Mouse (Mus musculus): ENCODE data around the gene Senp8.
"Not testable (repeated sequence)": the region's sequence is repeated elsewhere in the genome, so short reads cannot be mapped to it uniquely, and the experiment has no call there.

The Senp8 gene

DNA sequence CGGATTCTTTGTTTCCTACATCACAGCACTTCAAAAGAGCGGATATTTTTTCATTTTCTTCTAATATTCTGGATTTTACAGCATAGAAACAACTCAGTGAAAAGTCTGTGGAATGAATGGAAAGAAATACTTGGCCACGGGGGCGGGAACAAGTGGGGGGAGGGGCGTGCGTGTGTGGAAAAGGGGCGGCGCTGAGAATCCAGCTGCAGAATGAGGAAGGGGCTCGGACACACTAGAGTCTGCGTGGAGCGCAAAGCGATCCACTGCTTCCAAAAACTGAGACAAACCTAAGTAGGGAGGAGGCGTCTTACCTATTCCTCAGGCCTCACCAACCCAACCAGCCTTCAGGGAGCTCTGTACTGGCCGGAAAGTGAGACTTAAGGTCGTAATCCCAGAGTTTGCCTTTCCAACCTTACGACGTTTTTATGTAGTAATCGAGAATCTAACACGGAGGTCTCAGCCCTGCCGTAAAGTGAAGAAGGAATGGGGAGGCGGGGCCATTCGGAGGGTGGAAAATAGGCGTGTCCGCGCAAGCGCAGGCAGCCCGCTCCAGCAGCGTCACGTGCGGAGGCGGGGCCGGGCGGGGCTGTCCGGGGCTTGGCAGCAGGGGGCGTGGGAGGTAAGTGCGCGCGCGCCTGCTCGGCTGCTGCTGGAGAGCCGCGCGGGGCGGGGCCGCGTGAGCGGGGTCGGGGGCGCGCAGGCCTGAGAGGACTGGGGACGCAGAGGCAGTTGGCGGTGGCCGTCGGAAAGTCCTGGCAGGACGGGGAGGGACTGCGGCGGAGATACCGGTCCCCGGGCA, at the start of gene Senp8, which contains the start of gene Myo9a:
Gene Senp8 (minus strand): TSS at position 444 of the 799 bp plus-strand sequence.
Gene Myo9a (plus strand): TSS at position 630 of the 799 bp plus-strand sequence.
- Histone ChIP-seq H3K27me3 (ENCODE audit: control insufficient read depth, insufficient read depth, low read length, poor library complexity, severe bottlenecking) (no peaks in the 10 kb centered on the region), H3K36me3 (ENCODE audit: control insufficient read depth, insufficient read depth, low read length, poor library complexity, severe bottlenecking) (no peaks in the 10 kb centered on the region)
- peak; percentile 99 for DNase-seq (ENCODE audit: low read depth, low spot score)

GRCm38 (mm10) chr9:59766966-59767461, 16.5 kb upstream of the Senp8 start:
- H3K36me3 ChIP-seq (ENCODE audit: control insufficient read depth, insufficient read depth, low read length, poor library complexity, severe bottlenecking); DNase-seq (ENCODE audit: low read depth, low spot score); H3K27me3 ChIP-seq (ENCODE audit: control insufficient read depth, insufficient read depth, low read length, poor library complexity, severe bottlenecking): not testable (repeated sequence)

DNA sequence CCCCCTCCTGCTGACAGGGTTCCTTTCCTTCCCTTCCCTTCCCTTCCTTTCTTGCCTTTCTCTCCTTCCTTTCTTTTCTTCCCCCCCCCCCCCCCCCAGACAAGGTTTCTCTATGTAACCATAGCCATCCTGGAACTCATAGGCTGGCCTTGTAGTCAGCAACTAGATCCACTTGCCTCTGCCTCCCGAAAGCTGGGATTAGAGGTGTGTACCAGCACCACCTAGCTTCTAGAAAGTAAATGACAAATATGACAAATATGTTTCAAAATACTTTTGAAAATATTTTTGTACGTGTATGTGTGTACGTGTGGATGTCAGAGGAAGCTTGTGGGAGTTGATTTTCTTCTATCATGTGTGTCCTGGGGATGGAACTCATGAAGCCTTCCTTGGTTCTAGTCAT, 10.0 kb upstream of the Senp8 start:
- Histone ChIP-seq H3K36me3 (ENCODE audit: control insufficient read depth, insufficient read depth, low read length, poor library complexity, severe bottlenecking) (no peaks in the 10 kb centered on the region), H3K27me3 (ENCODE audit: control insufficient read depth, insufficient read depth, low read length, poor library complexity, severe bottlenecking) (no peaks in the 10 kb centered on the region)
- peak; percentile 37 for DNase-seq (ENCODE audit: low read depth, low spot score)

DNA sequence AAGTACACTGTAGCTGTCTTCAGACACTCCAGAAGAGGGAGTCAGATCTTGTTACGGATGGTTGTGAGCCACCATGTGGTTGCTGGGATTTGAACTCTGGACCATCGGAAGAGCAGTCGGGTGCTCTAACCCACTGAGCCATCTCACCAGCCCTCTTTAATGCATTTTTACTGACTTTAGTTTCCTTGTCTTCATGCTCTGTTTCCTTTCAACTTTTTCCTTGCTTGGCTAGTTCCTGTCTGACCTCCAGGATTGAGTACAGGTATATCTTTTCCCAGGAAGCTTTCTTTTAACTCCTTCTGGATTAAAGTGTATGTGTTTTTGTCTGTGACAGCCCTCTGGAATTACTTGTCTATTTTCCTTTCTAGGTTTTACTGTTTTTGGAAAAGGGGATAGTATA, 6.5 kb upstream of the Senp8 start:
- not testable (repeated sequence) for H3K27me3 ChIP-seq (ENCODE audit: control insufficient read depth, insufficient read depth, low read length, poor library complexity, severe bottlenecking); DNase-seq (ENCODE audit: low read depth, low spot score); H3K36me3 ChIP-seq (ENCODE audit: control insufficient read depth, insufficient read depth, low read length, poor library complexity, severe bottlenecking)

DNA sequence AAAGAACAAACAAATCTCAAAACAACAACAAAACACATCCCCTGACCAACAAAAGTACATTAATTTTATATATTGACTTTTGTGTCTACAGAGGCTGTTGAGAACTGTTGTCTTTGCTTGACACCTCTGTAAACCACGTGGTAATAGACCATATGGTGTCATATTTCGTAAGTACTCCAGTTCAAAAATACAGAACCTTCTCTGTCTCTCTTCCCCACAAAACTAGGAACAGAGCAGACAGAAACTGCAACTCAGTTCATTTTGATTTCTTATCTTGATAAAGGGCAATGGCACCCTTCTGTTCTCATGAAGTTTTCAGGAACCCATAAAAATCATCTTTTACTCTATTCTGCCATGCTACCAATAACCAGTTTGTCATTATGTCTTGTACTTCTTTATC, 4.7 kb upstream of the Senp8 start:
- no peak for DNase-seq (ENCODE audit: low read depth, low spot score)

DNA sequence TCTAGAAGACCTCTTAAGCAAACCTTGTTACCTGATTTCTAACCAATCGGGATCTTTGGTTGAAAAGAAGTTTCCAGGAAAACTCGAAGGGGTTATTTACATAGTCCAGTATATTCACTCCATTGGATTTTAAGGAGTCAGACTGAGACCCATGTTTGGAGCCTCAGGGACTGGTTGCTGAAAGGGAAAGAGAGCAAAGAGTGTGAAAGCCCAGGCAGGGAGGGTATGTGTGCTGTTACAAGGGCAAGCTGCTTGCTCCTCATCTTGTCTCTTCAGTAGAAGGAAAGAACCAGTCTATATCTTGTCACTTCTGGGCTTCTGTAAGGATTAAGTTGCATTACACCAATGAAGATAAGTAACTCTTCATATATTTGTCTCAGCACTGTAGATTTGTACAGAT, 1.5 kb upstream of the Senp8 start:
- peak; percentile 7 for DNase-seq (ENCODE audit: low read depth, low spot score)
- Histone ChIP-seq H3K27me3 (ENCODE audit: control insufficient read depth, insufficient read depth, low read length, poor library complexity, severe bottlenecking) (no peaks in the 10 kb centered on the region), H3K36me3 (ENCODE audit: control insufficient read depth, insufficient read depth, low read length, poor library complexity, severe bottlenecking) (no peaks in the 10 kb centered on the region)

More for the DNA sequence above, 4.7 kb upstream of the Senp8 start:
- no peaks in the 10 kb centered on the region for H3K27me3 ChIP-seq (ENCODE audit: control insufficient read depth, insufficient read depth, low read length, poor library complexity, severe bottlenecking)
- H3K36me3 ChIP-seq (ENCODE audit: control insufficient read depth, insufficient read depth, low read length, poor library complexity, severe bottlenecking): no peaks in the 10 kb centered on the region

GRCm38 (mm10) chr9:59751066-59751581, 614 bp upstream of the Senp8 start:
- Histone ChIP-seq H3K36me3 (ENCODE audit: control insufficient read depth, insufficient read depth, low read length, poor library complexity, severe bottlenecking) (no peaks in the 10 kb centered on the region), H3K27me3 (ENCODE audit: control insufficient read depth, insufficient read depth, low read length, poor library complexity, severe bottlenecking) (no peaks in the 10 kb centered on the region)
- peak; percentile 80 for DNase-seq (ENCODE audit: low read depth, low spot score)

GRCm38 (mm10) chr9:59749581-59750265, 787 bp downstream of the Senp8 start:
- no peaks in the 10 kb centered on the region for H3K27me3 ChIP-seq (ENCODE audit: control insufficient read depth, insufficient read depth, low read length, poor library complexity, severe bottlenecking)
- DNase-seq (ENCODE audit: low read depth, low spot score): peak; percentile 11
- H3K36me3 ChIP-seq (ENCODE audit: control insufficient read depth, insufficient read depth, low read length, poor library complexity, severe bottlenecking): no peaks in the 10 kb centered on the region

DNA sequence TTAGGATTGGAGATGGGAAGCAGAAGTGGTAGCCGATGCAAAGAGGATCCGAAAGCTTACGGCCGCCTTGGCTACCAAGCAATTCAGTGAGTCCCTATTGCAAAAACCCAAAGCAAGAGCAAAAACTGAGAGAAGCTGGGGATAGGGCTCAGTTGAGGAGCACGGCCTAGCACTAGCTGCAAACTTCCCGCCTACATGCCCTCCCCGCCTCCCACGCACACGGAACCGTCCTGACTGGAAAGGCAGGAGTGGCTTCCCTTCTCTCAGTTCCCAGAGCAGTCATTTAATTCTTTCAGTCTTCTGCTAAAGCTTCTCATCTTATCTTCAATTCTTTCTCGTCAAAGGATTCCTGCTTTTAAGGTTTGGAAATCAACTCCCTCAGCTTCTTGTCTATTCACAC, 1.5 kb downstream of the Senp8 start:
- Histone ChIP-seq H3K27me3 (ENCODE audit: control insufficient read depth, insufficient read depth, low read length, poor library complexity, severe bottlenecking) (no peaks in the 10 kb centered on the region), H3K36me3 (ENCODE audit: control insufficient read depth, insufficient read depth, low read length, poor library complexity, severe bottlenecking) (no peaks in the 10 kb centered on the region)
- no peak for DNase-seq (ENCODE audit: low read depth, low spot score)

DNA sequence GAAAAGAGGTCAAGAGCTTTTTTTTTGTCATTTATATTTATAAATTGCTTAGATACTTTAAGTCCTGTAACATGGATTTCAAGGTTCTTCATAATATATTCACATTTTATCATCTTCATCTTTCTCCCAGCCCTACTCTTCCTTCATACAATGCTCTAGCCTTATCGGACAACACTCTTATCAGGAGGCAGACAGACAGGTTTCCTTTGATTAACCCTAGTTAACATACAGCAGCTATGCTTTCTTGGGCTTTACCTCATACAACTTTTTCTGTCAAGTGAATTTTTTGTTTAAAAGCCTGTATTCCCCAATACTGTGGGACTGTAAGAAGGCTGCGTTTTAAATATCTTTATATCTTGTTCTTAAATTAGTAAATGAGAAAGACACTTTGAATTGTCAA, 2.1 kb downstream of the Senp8 start:
- Histone ChIP-seq H3K27me3 (ENCODE audit: control insufficient read depth, insufficient read depth, low read length, poor library complexity, severe bottlenecking) (no peaks in the 10 kb centered on the region), H3K36me3 (ENCODE audit: control insufficient read depth, insufficient read depth, low read length, poor library complexity, severe bottlenecking) (no peaks in the 10 kb centered on the region)
- no peak for DNase-seq (ENCODE audit: low read depth, low spot score)

DNA sequence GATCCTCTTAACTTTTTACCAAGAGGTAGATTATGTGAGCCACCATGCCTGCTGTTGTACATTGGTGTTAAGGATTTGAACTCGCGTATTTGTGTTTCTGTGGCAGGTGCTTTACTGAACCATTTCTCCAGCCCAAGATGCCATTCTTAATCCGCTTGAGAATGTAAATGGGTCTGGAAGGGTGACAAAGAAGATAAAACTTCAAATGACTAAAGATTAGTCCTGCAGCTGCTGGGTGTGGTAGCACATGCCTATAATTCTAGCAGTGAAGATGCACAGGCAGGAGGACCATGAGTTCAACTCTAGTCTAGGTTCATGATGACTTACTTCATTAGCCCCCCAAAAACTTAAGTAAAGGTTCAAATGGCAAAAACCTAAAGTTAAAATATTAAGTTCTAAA, 6.6 kb downstream of the Senp8 start:
- no peak for DNase-seq (ENCODE audit: low read depth, low spot score)
- no peaks in the 10 kb centered on the region for H3K36me3 ChIP-seq (ENCODE audit: control insufficient read depth, insufficient read depth, low read length, poor library complexity, severe bottlenecking)
- H3K27me3 ChIP-seq (ENCODE audit: control insufficient read depth, insufficient read depth, low read length, poor library complexity, severe bottlenecking): no peaks in the 10 kb centered on the region

- DNase-seq (ENCODE audit: low read depth, low spot score): no peak
- H3K27me3 ChIP-seq (ENCODE audit: control insufficient read depth, insufficient read depth, low read length, poor library complexity, severe bottlenecking): no peaks in the 10 kb centered on the region
- no peaks in the 10 kb centered on the region; the same call in 1 of the 2 replicates for H3K36me3 ChIP-seq (ENCODE audit: control insufficient read depth, insufficient read depth, low read length, poor library complexity, severe bottlenecking)
Observed at GRCm38 (mm10) chr9:59740593-59740992, 9.9 kb downstream of the Senp8 start.

- no peaks in the 10 kb centered on the region for H3K27me3 ChIP-seq (ENCODE audit: control insufficient read depth, insufficient read depth, low read length, poor library complexity, severe bottlenecking)
- no peaks in the 10 kb centered on the region; the same call in 1 of the 2 replicates for H3K36me3 ChIP-seq (ENCODE audit: control insufficient read depth, insufficient read depth, low read length, poor library complexity, severe bottlenecking)
- no peak for DNase-seq (ENCODE audit: low read depth, low spot score)
Observed at GRCm38 (mm10) chr9:59735394-59735793, 15.1 kb downstream of the Senp8 start.

DNA sequence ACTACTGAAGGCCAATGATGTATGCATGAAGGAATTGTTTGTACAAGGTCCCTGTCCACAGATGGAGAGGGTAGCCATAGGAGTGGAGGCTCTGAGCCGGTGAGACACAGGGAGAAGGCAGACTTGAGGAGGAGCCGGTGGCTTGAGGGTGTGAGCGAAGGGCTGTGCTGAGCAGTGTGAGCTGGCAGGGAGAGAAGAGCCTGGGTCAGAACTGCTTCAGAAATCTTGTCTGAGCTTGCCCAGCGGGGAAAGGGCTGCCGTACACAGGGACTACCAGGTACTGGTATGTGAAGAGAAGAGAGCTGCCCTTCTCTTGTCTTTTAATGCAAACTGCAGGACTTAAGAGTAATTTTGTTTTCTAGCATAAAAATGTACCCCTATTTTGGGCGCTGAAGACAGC, 17.4 kb downstream of the Senp8 start:
- no peak for DNase-seq (ENCODE audit: low read depth, low spot score)
- Histone ChIP-seq H3K36me3 (ENCODE audit: control insufficient read depth, insufficient read depth, low read length, poor library complexity, severe bottlenecking) (no peaks in the 10 kb centered on the region; the same call in 1 of the 2 replicates), H3K27me3 (ENCODE audit: control insufficient read depth, insufficient read depth, low read length, poor library complexity, severe bottlenecking) (no peaks in the 10 kb centered on the region)

DNA sequence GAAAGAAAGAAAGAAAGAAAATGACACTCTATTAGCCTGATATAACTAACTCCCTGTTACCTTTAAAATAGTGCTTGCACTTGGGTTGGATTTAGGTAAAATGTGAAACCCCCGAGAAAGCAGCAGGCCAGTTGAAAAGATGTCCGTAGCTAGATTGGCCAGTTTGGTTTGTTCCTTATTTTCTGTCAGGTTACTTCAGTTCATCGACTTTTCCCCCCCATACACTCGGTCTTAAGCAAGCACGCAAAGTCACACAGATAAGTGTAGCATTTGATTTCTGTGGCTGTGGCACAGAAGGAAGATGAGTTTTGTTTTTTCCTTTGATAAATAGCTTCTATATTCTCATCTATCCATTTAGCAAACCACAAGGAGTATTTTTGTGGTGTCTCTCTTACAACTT, 19.4 kb downstream of the Senp8 start:
- Histone ChIP-seq H3K36me3 (ENCODE audit: control insufficient read depth, insufficient read depth, low read length, poor library complexity, severe bottlenecking) (no peaks in the 10 kb centered on the region), H3K27me3 (ENCODE audit: control insufficient read depth, insufficient read depth, low read length, poor library complexity, severe bottlenecking) (no peaks in the 10 kb centered on the region)
- no peak for DNase-seq (ENCODE audit: low read depth, low spot score)

Measured in splenic B cell, adult 2 months (primary cell).